Mouse (Mus musculus): ENCODE measurements around the gene Ccm2.

- TF ChIP-seq POLR2A (IDR thresholded peaks at IDR 0.05; ENCODE audit: borderline replicate concordance, insufficient read depth, low read length) (no peak), CTCF (IDR thresholded peaks at IDR 0.05; ENCODE audit: borderline replicate concordance, insufficient read depth, low read depth, low read length) (no peak)
Measured at GRCm38 (mm10) chr11:6547696-6548325, 1.1 kb downstream of the Ccm2 start.

Data from cerebellum, adult 2 months (tissue).